Mouse (Mus musculus): ENCODE results near the gene Zc3h7a. TPM values are rescaled to one million over a fixed set of nuclear protein-coding genes. Genes with fewer than 3 reads are reported as not detected.
"Not testable (repeated sequence)": the region's sequence is repeated elsewhere in the genome, so short reads cannot be mapped to it uniquely, and the experiment has no call there.

The Zc3h7a gene
- 10 to 100 TPM; 58.0 to 80.6 TPM for total RNA-seq (2021)

DNA sequence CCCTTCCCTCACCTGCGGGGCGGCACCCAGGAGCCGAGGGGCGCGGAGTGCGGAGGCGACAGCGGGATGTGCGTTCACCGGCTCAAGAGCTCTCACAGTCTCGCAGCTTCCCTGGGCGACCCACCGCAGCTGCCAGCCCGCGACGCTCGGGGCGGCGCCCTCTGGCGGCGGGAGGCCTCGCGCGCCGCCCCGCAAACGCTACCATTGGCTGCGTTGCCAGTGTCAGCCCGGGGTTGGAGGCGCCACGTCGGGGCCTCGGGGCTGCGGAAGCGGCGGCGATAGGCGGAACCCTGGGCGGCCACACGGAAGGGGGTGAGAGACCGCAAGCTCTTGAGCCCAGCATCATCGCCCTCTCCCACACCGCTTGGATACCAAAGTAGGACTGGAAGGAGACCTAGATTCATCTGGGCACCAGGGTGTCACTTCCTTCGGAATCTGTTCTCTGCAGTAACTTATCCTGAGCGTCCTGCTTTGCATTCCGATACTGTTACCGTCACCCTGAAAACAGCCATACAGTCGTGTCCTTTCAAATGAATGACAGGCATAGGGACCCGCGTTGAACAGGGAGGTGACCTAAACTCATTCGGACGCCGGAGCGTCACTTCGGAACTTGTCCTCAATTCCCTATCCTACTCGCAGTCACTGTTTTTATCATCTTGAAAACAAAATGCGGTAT lies at the start of gene Zc3h7a:
Gene Zc3h7a (minus strand): TSS at position 186 of the 676 bp plus-strand sequence.
- DNase-seq (ENCODE audit: extremely low spot score in 1 of 2, low spot score in 1 of 2): peak; percentile 77 to 85

DNA sequence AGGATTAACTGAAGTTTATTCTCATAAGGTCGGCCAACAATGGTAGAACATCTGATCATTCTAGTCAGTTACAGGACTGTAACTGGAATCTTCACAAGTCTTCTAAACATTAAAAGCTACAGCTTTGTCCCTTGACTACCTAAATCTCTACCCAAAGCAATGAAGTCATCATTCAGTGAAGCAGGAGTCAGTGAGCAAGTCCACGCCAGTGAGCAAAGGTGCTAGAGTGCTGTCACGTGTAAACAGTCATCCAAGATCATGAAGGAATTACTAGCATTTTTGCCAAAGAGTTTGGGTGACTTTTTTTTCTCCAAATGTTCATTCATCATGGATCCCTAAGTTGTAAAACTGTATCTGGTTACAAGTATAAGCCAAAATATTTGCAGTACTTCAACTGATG lies 41.6 kb upstream of the Zc3h7a start:
- no peak for DNase-seq (ENCODE audit: extremely low spot score in 1 of 2, low spot score in 1 of 2)

DNA sequence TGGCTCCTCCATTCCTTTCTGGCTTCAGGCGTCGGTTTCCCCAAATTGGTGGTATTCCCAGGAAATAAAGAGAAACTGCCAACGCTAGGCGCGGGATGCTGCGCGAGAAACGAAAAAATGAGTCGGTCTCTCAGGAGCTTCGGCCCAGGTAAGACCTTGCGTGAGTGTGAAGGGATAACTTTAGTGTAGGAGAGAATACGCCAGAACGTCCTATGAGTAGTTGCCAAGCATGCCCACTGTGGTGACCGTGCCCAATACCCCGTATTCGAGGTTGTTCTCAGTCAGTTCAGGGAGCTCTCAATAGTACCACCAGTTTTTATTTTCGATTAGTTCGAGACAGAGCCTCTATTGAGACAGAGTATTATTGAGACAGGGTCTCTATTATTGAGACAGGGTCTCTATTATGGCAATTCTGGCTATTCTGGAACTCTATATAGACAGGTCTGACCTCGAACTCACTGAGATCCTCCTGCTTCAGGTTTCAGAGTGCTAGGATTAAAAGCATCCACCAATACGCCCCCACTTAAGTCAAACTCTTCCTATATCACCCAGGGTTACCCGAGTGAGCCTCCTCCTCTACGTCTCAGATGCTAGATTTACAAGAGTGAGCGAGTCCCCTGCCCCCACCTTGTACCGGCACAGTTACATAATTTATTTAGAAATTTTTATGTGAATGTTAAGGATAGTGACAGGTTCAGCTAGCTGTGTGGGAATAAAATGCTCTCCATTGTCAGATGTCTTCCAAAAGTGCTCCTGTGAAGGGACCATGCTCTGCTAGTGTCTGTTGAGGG lies 27.6 kb upstream of the Zc3h7a start:
- DNase-seq (ENCODE audit: extremely low spot score in 1 of 2, low spot score in 1 of 2): no peak

DNA sequence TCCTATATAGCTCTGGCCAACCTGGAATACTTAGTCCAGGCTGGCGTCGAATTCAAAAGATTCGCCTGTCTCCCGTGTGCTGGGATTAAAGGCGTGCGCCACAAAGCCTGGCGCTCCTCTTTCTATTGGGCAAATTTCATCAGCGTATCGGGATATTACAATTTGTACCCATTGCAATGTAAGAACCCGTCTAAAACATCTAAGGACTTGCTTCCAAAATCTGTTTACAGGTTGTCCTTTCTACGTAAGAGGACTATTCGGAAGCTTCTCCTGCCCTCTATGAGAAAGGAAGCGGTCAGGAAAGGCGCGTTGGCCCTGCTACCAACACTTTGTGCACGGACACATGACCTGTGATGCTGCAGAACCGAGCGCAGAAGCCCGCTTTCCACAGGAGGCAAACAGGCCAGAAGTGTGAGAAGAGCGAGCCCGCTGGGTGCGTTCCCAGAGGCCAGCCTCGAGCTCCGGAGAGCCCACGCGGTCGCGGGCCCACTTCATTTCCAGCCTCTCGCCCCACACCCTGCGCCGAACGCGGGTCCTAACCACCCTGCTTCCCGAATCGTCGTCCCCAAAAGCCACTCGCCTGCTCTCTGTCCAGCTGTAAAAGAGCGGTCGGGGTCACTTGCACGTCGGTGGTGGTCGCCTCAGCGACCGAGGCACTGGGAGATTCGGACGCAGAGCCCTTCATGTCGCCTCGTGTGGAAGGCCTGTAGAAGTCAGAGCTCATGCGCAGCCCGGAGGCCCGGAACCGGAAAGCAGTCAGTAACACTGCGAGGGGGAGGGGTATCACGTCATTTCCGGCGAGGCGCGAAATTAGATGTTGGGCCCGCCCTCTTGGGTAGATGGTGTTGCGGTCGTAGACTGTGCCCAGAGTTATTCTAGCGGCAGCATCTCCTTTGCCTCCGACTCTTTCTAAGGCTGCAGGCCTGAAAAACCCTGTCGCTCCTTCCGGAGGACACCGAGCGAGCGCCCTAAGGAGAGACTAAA lies 26.7 kb upstream of the Zc3h7a start, which contains the start of gene Rsl1d1:
Gene Rsl1d1 (minus strand): TSS at position 761 of the 984 bp plus-strand sequence.
- DNase-seq (ENCODE audit: extremely low spot score in 1 of 2, low spot score in 1 of 2): peak; percentile 77 to 84

DNA sequence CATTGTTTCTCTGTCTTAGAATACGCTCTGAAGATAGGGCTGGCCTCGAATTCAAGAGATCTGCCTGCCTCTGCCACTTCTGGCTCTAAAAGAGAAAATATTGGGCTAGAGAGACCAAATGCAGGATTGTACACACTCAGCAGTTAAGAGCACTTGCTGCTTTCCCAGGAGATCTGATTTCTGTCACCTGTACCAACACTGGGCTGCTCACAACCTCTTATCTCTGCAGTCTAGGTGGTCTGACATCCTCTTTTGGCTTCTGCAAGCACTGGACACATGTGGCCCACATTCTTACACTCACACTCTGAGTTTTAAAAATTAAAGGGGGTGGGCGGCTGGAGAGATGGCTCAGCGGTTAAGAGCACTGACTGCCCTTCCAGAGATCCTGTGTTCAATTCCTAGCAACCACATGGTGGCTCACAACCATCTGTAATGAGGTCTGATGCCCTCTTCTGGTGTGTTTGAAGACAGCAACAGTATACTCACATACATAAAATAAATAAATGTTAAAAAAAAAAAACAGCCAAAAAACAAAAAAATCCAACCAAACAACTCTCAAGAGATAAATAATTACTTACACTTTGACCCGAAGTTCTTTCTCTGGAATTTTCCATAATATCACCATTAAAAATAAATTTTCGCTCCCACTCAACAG lies 25.7 kb upstream of the Zc3h7a start:
- no peak for DNase-seq (ENCODE audit: extremely low spot score in 1 of 2, low spot score in 1 of 2)

DNA sequence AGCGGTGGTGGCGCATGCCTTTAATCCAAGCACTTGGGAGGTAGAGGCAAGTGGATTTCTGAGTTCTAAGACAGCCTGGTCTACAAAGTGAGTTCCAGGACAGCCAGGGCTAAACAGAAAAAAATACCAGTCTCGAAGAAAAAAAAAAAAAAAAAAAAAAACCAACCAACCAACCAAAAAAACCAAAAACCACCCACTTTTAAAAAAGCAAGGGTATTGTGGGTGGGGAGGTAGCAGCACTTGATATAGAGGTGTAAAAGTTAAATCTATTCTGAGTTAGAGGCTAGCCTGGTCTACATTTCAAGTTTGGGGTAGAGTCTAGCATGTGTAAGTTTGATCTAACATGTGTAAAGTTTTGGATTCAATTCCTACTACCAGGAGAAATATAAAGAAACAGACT lies 24.1 kb upstream of the Zc3h7a start:
- DNase-seq (ENCODE audit: extremely low spot score in 1 of 2, low spot score in 1 of 2): no peak

DNA sequence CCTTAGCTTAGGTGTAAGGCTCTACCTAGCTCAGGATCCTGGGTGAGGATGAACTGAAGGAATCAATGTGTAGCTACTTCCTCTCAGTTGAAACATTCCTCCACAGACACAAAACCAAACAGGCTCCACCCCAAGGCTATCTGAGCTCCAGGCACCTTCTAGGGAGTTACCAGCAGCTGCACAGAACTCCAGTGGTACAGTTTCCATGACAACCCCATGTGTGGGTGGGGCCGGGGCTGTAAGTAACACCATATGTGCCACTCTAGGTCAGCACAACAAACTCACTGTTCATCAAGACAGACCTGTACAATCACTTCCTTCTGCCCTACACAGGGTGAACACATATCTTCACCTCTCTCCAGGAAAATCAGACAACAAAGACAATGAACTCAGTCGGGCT lies 22.3 kb upstream of the Zc3h7a start:
- no peak for DNase-seq (ENCODE audit: extremely low spot score in 1 of 2, low spot score in 1 of 2)

DNA sequence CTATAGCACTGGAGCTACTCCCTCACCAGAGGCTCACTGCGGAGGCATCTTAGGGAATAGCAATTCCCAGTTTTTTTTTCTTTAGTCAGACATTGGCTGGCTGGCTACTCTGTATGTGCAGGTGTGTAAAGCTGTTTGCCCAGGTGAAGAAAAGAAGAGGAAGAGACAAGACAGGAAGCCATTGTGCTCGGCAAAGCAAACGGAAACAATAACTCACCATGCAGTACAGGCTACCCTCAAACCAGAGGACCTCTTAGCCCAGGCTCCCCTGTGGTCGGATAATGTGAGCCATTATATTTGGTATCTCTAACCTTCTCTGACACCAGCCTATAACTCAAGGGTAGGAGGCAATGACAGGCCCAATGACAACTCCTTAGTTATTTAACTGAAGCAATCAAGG lies 20.9 kb upstream of the Zc3h7a start:
- no peak for DNase-seq (ENCODE audit: extremely low spot score in 1 of 2, low spot score in 1 of 2)

DNA sequence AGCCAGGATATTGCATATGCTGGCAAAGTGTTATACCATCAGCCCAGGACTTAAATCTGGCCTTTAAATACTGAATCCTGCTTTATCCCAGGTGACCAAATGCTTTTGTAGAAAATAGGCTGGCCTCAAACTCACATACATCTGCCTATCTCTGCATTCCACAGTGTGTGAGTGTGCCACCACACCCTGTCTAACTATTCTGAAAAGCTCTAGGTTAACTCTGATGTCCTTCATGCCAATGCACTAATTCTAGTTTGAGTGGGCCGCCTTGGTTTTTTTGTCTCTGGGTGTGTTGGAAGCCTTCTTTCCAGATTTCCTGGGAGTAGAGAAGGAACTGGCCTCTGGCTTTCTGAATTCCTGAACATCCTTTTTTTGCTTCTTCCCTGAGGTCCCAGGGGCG lies 17.0 kb upstream of the Zc3h7a start:
- no peak for DNase-seq (ENCODE audit: extremely low spot score in 1 of 2, low spot score in 1 of 2)

DNA sequence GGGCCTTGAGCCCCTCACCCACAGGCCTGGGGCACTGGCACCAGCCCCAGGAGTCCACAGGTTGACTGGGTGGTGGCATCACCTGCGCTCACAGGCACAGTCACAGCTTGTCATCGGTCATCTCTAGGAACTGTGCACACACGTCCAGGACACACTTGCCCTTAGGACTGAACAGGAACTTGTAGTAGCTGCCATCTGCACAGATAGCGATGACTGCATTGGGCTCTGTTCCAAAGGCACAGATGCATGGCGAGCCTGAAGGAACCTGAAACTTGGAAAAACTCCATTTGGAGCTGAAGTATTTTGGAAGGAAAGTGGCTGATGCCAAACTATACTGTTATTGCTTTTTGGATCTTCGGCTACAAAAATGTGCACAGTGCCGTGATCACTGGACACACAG lies 14.0 kb upstream of the Zc3h7a start:
- no peak for DNase-seq (ENCODE audit: extremely low spot score in 1 of 2, low spot score in 1 of 2)

DNA sequence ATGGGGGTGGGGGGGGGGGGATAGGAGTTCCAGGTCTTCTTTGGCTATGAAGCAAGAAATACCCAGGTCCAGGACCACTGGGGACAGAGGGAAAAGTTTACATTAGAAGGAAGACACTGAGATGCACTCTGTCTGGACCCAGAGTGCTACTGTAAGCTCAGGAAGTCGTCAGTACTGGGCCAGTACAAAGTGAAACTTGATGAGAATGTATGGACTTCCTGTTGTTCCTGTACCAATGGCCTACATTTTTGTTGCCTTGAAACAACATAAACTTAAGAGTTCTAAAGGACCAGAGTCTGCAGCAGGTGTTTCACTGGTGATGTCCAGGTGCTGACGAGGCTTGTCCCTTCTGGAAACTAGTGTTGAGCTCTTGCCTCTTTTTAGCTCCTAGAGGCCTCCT lies 1.2 kb upstream of the Zc3h7a start:
- no peak for DNase-seq (ENCODE audit: extremely low spot score in 1 of 2, low spot score in 1 of 2)

DNA sequence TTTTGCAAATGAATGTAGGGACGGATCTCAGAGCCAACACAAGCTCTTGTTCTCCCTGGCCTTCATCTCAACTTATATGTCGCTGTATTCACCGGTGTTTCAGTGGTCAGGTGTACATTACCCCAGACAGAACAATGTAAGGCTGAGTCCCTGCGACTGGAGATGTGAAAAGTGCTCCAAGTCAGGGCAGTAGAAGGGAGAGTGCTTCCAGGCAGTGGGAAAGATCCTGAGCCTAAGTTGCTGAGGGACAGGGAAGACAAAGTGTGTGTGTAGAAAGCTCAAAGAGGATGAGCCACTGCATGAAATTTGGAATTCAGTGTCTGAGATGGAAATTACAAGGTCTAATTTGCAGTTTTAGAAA lies 671 bp upstream of the Zc3h7a start:
- DNase-seq (ENCODE audit: extremely low spot score in 1 of 2, low spot score in 1 of 2): no peak

DNA sequence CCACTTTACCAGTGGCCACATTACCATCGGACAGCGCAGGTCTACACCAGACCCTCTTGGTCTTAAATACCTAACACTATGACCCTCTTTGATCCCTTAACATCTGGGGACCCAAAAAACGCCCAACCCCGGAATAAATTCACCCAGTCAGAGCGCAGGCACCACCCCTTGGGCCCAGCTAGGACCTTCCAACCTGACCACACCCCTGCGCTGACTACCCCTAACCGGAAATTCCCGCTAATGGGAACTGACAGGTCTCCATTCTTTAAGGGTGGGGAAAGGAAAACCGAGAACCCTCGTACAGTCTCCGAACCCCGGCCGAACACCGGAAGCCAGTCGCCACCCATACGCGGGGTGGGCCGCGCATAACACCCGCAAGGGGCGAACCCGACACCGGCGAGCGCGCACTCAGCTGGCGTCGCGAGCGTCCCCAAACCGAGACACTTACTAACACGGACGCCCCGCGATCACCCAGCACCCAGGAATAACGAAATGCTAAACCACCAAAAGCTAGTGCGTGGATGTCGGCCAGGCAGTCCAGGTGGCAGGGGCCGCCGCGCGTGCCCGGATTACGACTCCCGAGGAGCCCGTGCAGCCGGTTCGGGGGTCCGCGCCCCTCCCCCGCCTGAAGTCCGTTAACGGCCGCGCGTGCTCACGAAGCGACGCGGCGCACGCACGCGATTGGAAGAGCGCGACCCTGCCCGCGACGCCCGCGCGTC lies 545 bp downstream of the Zc3h7a start:
- peak in 1 of 2 experiments; percentile 70 for DNase-seq (ENCODE audit: extremely low spot score in 1 of 2, low spot score in 1 of 2)

DNA sequence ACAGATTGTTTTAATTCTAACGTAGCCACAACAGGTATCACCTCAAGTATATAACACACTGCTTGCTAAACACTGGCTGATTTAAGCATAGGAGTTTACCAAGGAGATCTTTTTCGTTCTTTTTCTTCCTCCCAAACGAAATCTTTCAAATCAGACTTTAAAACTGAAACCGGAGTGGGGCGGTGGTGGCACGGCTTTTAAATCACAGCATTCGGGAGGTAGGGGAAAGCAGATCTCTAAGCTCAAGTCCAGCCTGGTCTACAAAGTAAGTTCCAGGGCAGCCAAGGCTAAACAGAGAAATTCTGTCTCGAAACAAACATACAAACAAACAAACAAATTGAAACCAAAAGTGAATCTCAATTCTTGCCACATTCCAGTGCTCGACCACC lies 1.1 kb downstream of the Zc3h7a start:
- DNase-seq (ENCODE audit: extremely low spot score in 1 of 2, low spot score in 1 of 2): no peak

DNA sequence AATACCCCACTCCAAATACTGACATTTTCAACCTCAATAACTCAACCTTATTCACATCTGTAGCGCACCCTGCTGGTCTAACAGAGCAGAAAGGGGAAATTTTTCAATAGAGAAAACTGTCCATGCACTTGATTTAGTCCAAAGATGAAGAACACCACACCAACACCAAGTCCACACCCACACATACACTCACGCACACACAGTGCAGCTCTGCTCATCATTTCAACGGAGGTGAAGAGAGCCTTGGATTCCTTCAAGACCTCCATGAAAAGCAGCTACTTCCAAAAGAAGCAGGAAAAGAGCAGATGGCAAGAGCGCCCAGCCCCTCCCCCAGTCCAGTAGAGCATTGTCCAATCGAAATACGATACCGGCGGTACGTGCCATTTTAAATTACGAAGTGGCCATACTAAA lies 1.5 kb downstream of the Zc3h7a start:
- DNase-seq (ENCODE audit: extremely low spot score in 1 of 2, low spot score in 1 of 2): peak; percentile 24 to 56

DNA sequence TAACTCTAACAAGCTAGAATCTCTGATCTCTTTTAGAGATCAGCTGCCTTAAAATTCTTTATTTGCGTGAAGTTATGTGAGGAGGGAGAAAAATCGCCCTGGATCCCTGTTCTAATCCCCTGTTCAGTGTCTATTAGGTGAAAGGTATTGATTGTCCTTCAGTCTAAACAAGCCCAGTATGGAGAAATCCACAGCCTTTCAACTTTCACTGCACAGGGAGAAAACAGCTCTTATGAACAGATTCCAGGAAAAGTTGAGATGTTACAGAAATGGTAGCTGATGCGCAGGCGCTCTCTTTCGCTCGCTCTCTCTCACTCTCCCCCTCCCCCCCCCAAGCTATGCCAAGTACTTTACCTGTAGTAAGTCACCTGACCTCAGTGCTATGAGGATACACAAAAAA lies 4.5 kb downstream of the Zc3h7a start:
- DNase-seq (ENCODE audit: extremely low spot score in 1 of 2, low spot score in 1 of 2): no peak

DNA sequence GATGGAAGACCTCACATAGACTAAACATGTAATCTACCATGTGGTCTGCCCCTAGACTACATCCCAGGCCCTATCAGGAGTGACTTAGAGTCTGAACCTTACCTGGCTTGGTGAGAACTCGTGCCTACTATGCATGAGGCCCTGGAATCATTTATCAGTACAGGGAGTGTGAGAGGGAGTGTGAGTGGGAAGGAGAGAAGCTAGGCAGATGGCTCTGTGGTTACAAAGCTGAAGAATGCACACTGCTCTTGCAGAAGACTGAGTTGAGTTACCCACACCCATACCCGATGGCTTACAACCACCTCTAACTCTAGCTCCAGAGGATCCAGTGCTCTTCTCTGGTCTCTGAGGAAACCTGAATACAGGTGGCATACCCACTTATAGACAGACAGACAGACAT lies 9.8 kb downstream of the Zc3h7a start:
- DNase-seq (ENCODE audit: extremely low spot score in 1 of 2, low spot score in 1 of 2): no peak

DNA sequence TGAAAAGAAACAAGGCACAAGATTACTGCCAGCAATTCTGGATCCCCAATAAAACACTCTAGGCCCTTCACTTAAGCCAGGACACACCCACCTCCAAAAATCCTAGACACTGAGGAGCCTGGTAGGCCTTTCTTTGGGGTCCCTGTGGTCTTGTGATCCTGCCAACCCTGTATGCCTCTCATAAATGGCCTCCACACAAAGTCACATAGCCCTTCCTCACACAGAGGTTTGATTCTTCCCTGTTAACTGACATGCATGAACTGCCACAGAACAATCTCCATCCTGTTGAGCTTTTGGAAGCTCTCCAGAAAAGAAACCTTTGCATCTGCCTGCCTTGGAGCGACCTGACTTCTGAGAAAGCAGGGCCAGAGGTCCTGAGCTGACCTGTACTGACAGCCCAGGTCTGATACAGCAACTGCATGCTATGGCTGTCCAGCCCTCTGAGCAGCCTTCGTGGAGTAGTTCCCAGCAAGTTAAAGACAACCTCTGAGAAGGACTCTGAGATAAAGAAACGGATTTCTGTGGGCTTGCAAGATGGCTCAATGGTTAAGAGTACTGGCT lies 11.4 kb downstream of the Zc3h7a start:
- no peak for DNase-seq (ENCODE audit: extremely low spot score in 1 of 2, low spot score in 1 of 2)

DNA sequence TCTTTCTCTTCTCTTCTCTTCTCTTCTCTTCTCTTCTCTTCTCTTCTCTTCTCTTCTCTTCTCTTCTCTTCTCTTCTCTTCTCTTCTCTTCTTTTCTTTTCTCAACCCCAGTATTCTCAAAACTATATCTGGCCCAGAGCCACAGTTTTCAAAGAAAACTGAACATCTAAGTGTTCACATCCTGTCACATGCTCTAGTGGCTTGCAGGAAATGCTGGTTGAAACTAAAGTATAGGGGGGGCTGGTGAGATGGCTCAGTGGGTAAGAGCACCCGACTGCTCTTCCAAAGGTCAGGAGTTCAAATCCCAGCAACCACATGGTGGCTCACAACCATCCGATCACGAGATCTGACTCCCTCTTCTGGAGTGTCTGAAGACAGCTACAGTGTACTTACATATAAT lies 18.5 kb downstream of the Zc3h7a start:
- DNase-seq (ENCODE audit: extremely low spot score in 1 of 2, low spot score in 1 of 2): not testable (repeated sequence)
